Mouse (Mus musculus) spleen, adult 2 months (tissue): ENCODE measurements around the gene Atp1a1.

ENCODE experiments used
- CTCF ChIP-seq: fragments of 200-500 bp; IDR thresholded peaks from 2 replicates; pipeline ENCODE4 v1.5.1; 2011; ENCODE audit warnings: mild to moderate bottlenecking, inconsistent platforms; ENCODE audit not compliant: insufficient read depth, insufficient read length, insufficient replicate concordance; ENCODE audit errors: extremely low read depth
- POLR2A ChIP-seq: fragments of 200-500 bp; IDR thresholded peaks from 2 replicates; pipeline ENCODE4 v1.6.1; 2011; ENCODE audit warnings: low read depth, low read length, inconsistent platforms

GRCm38 (mm10) chr3:101562510-101563209, 41.8 kb downstream of the Atp1a1 start:
- TF ChIP-seq POLR2A (no peak), CTCF (no peak)
